Mouse (Mus musculus) kidney, postnatal 0 days (tissue): ENCODE results near the gene 4932438H23Rik. TPM values are rescaled to one million over a fixed set of nuclear protein-coding genes. Genes with fewer than 3 reads are reported as not detected.

ENCODE experiments used
- ATAC-seq: fragments of 200-750 bp; cut with Nextera tagmentation; replicated peaks from 2 replicates; pipeline ENCODE4 v1.8.0; 2017; ENCODE audit warnings: low read depth, moderate number of reproducible peaks, moderate TSS enrichment, moderate library complexity; ENCODE audit not compliant: low FRiP score
- DNase-seq: peaks from one replicate; pipeline ENCODE4 v3.0.0-alpha.2; 2016; ENCODE audit warnings: low spot score
- H3K27ac ChIP-seq: fragments of 300-500 bp; sonication (generic); 2 replicates; pipeline ENCODE4 v1.5.1; 2014; ENCODE audit warnings: mild to moderate bottlenecking
- H3K27me3 ChIP-seq: fragments of 300-500 bp; sonication (generic); 2 replicates; pipeline ENCODE4 v1.6.1; 2014; ENCODE audit warnings: low read length, mixed read lengths; ENCODE audit not compliant: insufficient read depth
- H3K36me3 ChIP-seq: fragments of 300-500 bp; sonication (generic); 2 replicates; pipeline ENCODE4 v1.6.1; 2014; ENCODE audit warnings: low read length, mixed read lengths; ENCODE audit not compliant: insufficient read depth
- H3K4me1 ChIP-seq: fragments of 300-500 bp; sonication (generic); replicated peaks from 2 replicates; pipeline ENCODE4 v1.6.1; 2014; ENCODE audit warnings: antibody characterized with exemption, low read length, mixed read lengths; ENCODE audit not compliant: insufficient read depth
- H3K4me2 ChIP-seq: fragments of 300-500 bp; sonication (generic); 2 replicates; pipeline ENCODE4 v1.6.1; 2014; ENCODE audit warnings: mild to moderate bottlenecking, low read length, moderate library complexity, mixed read lengths
- H3K4me3 ChIP-seq: fragments of 300-500 bp; sonication (generic); replicated peaks from 2 replicates; pipeline ENCODE4 v1.5.1; 2014; ENCODE audit warnings: low read depth, low read length
- H3K9ac ChIP-seq: fragments of 300-500 bp; sonication (generic); 2 replicates; pipeline ENCODE4 v1.6.1; 2014; ENCODE audit warnings: low read depth, low read length
- H3K9me3 ChIP-seq: fragments of 300-500 bp; sonication (generic); replicated peaks from 2 replicates; pipeline ENCODE4 v1.6.1; 2016; ENCODE audit warnings: low read length, inconsistent platforms, mixed read lengths
- CTCF ChIP-seq: IDR thresholded peaks from 2 replicates; pipeline ENCODE4 v1.5.1; 2016; ENCODE audit warnings: antibody characterized with exemption, low read depth, mild to moderate bottlenecking, moderate library complexity
- WGBS: fragments of 180-500 bp; shearing (Covaris S2); extraction: QIAGEN DNeasy Blood & Tissue Kit; methylation state at CpG from one replicate; pipeline ENCODE4 v1.1.7; 2014; 5-methylcytosine and 5-hydroxymethylcytosine counted together
- polyA plus RNA-seq: library from polyadenylated mRNA; unstranded; fragments of >200 nt; fragmentation: Nextera tagmentation; extraction: Ambion mirVana; gene quantifications from 2 replicates; pipeline ENCODE4 v1.2.1, GENCODE M21; 2015

Gene 4932438H23Rik
- polyA plus RNA-seq, 1 experiment from 2014 or later = 0.07 TPM

- no peak for TF ChIP-seq CTCF
- Histone ChIP-seq H3K4me3 (no peak overlapping the region), H3K9me3 (no peaks in the 10 kb centered on the region), H3K9ac (no peak overlapping the region), H3K4me2 (no peak overlapping the region), H3K4me1 (no peaks in the 10 kb centered on the region), H3K36me3 (no peaks in the 10 kb centered on the region), H3K27me3 (no peaks in the 10 kb centered on the region), H3K27ac (no peak overlapping the region)
- 78% methylated on average over 14 of the region's 14 CpGs for WGBS
- DNase-seq (no peak), ATAC-seq (no peak)
Measured at GRCm38 (mm10) chr16:91103386-91103785, 8.5 kb upstream of the 4932438H23Rik start.

- Histone ChIP-seq H3K9me3 (no peaks in the 10 kb centered on the region), H3K4me3 (no peak overlapping the region), H3K27ac (no peak overlapping the region), H3K4me2 (no peak overlapping the region), H3K36me3 (no peaks in the 10 kb centered on the region), H3K4me1 (no peaks in the 10 kb centered on the region), H3K9ac (no peak overlapping the region), H3K27me3 (no peaks in the 10 kb centered on the region)
- DNase-seq (no peak), ATAC-seq (no peak)
- TF ChIP-seq CTCF = no peak
- 73% methylated on average over 2 of the region's 2 CpGs for WGBS
Measured at GRCm38 (mm10) chr16:91100484-91100883, 5.6 kb upstream of the 4932438H23Rik start.

GRCm38 (mm10) chr16:91099444-91100065, 4.6 kb upstream of the 4932438H23Rik start:
- no peak overlapping the region for H3K4me2 ChIP-seq
- H3K27me3 ChIP-seq = no peaks in the 10 kb centered on the region
- 65% methylated on average over 16 of the region's 16 CpGs for WGBS
- H3K36me3 ChIP-seq = no peaks in the 10 kb centered on the region
- DNase-seq = no peak
- ATAC-seq = no peak
- no peaks in the 10 kb centered on the region for H3K9me3 ChIP-seq
- no peak overlapping the region for H3K27ac ChIP-seq
- H3K4me1 ChIP-seq = no peaks in the 10 kb centered on the region
- TF ChIP-seq CTCF = no peak
- H3K4me3 ChIP-seq = no peak overlapping the region
- no peak overlapping the region for H3K9ac ChIP-seq

GRCm38 (mm10) chr16:91097858-91098257, 2.9 kb upstream of the 4932438H23Rik start:
- DNase-seq = no peak
- no peaks in the 10 kb centered on the region for H3K9me3 ChIP-seq
- TF ChIP-seq CTCF = no peak
- no peak overlapping the region for H3K4me2 ChIP-seq
- ATAC-seq = no peak
- no peak overlapping the region for H3K27ac ChIP-seq
- 88% methylated on average over 11 of the region's 11 CpGs for WGBS
- no peak overlapping the region for H3K4me3 ChIP-seq
- no peaks in the 10 kb centered on the region for H3K36me3 ChIP-seq
- H3K9ac ChIP-seq = no peak overlapping the region
- no peaks in the 10 kb centered on the region for H3K4me1 ChIP-seq
- H3K27me3 ChIP-seq = no peaks in the 10 kb centered on the region

GRCm38 (mm10) chr16:91096984-91097506, 2.1 kb upstream of the 4932438H23Rik start:
- Histone ChIP-seq H3K9ac (no peak overlapping the region), H3K27me3 (no peaks in the 10 kb centered on the region), H3K4me1 (no peaks in the 10 kb centered on the region), H3K9me3 (no peaks in the 10 kb centered on the region), H3K4me3 (no peak overlapping the region), H3K36me3 (no peaks in the 10 kb centered on the region), H3K4me2 (no peak overlapping the region), H3K27ac (no peak overlapping the region)
- no peak for TF ChIP-seq CTCF
- DNase-seq (no peak), ATAC-seq (no peak)
- 84% methylated on average over 4 of the region's 4 CpGs for WGBS

GRCm38 (mm10) chr16:91096016-91096415, 1.1 kb upstream of the 4932438H23Rik start:
- Histone ChIP-seq H3K9me3 (no peaks in the 10 kb centered on the region), H3K4me1 (no peaks in the 10 kb centered on the region), H3K4me3 (no peak overlapping the region), H3K4me2 (no peak overlapping the region), H3K27me3 (no peaks in the 10 kb centered on the region), H3K9ac (no peak overlapping the region), H3K36me3 (no peaks in the 10 kb centered on the region), H3K27ac (no peak overlapping the region)
- DNase-seq = no peak
- WGBS = 96% methylated on average over 2 of the region's 2 CpGs
- ATAC-seq = no peak
- no peak for TF ChIP-seq CTCF
